Mouse (Mus musculus) ES-Bruce4 (cell line): ENCODE results near the gene Plpp7.

Source experiments
- CTCF ChIP-seq: IDR thresholded peaks from one replicate; pipeline ENCODE4 v1.8.1; 2011; ENCODE audit warnings: low read depth, low read length
- EP300 ChIP-seq: IDR thresholded peaks from 2 replicates; pipeline ENCODE4 v1.6.1; 2011; ENCODE audit warnings: low read depth, low read length; ENCODE audit not compliant: insufficient read depth

GRCm38 (mm10) chr2:32141602-32142001, 46.3 kb downstream of the Plpp7 start:
- TF ChIP-seq CTCF = no peak
- TF ChIP-seq EP300 = no peak
